Mouse (Mus musculus) heart, adult 2 months (tissue): Measurements from ENCODE around the gene Erap1. TPM values are rescaled to one million over a fixed set of nuclear protein-coding genes. Genes with fewer than 3 reads are reported as not detected.

Source experiments
- DNase-seq, 2 experiments: peaks; one replicate each; pipeline ENCODE4 v3.0.0; 2021
- H3K27ac ChIP-seq: fragments of 200-600 bp; 2 replicates; pipeline ENCODE4 v1.8.1; 2022
- H3K27me3 ChIP-seq: fragments of 200-500 bp; 2 replicates; pipeline ENCODE4 v1.6.1; 2012; ENCODE audit warnings: mild to moderate bottlenecking, low read length, inconsistent platforms, mixed read lengths; ENCODE audit not compliant: control insufficient read depth, insufficient read depth
- H3K36me3 ChIP-seq: fragments of 200-500 bp; 2 replicates; pipeline ENCODE4 v1.6.1; 2012; ENCODE audit warnings: low read length, inconsistent platforms; ENCODE audit not compliant: control insufficient read depth, insufficient read depth
- H3K4me1 ChIP-seq: fragments of 200-500 bp; 2 replicates; pipeline ENCODE4 v1.6.1; 2011; ENCODE audit warnings: low read length; ENCODE audit not compliant: control insufficient read depth, insufficient read depth
- H3K4me3 ChIP-seq: fragments of 200-600 bp; 2 replicates; pipeline ENCODE4 v1.8.1; 2022
- H3K79me2 ChIP-seq: fragments of 200-500 bp; replicated peaks from 2 replicates; pipeline ENCODE4 v1.6.1; 2012; ENCODE audit warnings: mild to moderate bottlenecking, inconsistent platforms, low read length, moderate library complexity, mixed read lengths; ENCODE audit not compliant: control insufficient read depth, insufficient read depth
- H3K9ac ChIP-seq: fragments of 200-500 bp; 2 replicates; pipeline ENCODE4 v1.6.1; 2012; ENCODE audit warnings: low read depth, mild to moderate bottlenecking, control low read depth, inconsistent platforms, low read length, mixed read lengths
- CTCF ChIP-seq: fragments of 200-600 bp; IDR thresholded peaks from 2 replicates; pipeline ENCODE4 v1.8.1; 2022; ENCODE audit warnings: antibody characterized with exemption, mild to moderate bottlenecking, moderate library complexity
- EP300 ChIP-seq: fragments of 200-500 bp; IDR thresholded peaks from 2 replicates; pipeline ENCODE4 v1.6.1; 2011; ENCODE audit warnings: low read depth, low read length, control low read depth; ENCODE audit not compliant: insufficient read depth
- POLR2A ChIP-seq: fragments of 200-500 bp; IDR thresholded peaks from 2 replicates; pipeline ENCODE4 v1.6.1; 2011; ENCODE audit warnings: mild to moderate bottlenecking, low read depth, low read length, control low read depth; ENCODE audit not compliant: insufficient read depth
- WGBS: fragments of 180-500 bp; shearing (Covaris S2); methylation state at CpG from one replicate; pipeline ENCODE4 v1.1.7; 2018; 5-methylcytosine and 5-hydroxymethylcytosine counted together
- intact Hi-C: fragments of 180-260 bp; cut with DNase I; formaldehyde crosslinking; loops from one replicate; pipeline ENCODE4 v1.15.1; 2025
- polyA plus RNA-seq: library from polyadenylated mRNA; depleted of rRNA; stranded (reverse); fragments of >200 nt; gene quantifications from 2 replicates; pipeline ENCODE4 v1.2.3, GENCODE M21; 2012; rRNA removed
- total RNA-seq, 2 experiments: library from RNA; stranded (reverse); gene quantifications; 2 replicates each; pipeline ENCODE4 v1.2.3; 2021

Erap1 gene
- total and polyA plus RNA-seq, 3 experiments: 10.6 to 51.1 (median 40.1) TPM

- Histone ChIP-seq H3K9ac (no peak overlapping the region), H3K36me3 (peaks cover 2% of the 10 kb centered on the region), H3K4me1 (no peaks in the 10 kb centered on the region), H3K27ac (no peak overlapping the region), H3K79me2 (no peaks in the 10 kb centered on the region), H3K4me3 (no peak overlapping the region), H3K27me3 (no peaks in the 10 kb centered on the region)
- DNase-seq: no peak
- intact Hi-C loops: no loop called here
- 84% methylated on average over 2 of the region's 2 CpGs for WGBS
- TF ChIP-seq EP300 (no peak), CTCF (no peak), POLR2A (no peak)
Observed at GRCm38 (mm10) chr13:74719002-74719401, 79.6 kb downstream of the Erap1 start.

DNA sequence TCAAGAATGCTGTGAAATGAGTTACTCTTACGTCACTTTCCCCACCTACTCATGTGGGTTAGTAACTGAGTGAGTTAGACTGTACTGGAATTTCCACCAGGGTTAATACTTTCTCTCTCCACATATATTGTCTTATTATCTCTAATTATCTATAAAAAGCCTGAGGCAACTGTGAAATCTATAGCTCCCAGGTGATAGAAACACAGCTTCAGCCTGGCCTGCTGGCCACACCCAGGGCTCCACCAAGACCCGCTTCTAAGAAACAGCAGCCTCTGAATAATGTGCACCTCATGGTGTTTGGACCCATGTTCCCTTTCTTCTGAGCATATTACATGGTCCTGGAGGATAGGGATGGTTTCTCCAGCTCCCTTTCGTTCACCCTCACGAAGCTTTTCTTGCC, 94.4 kb downstream of the Erap1 start:
- intact Hi-C loops: no loop called here
- DNase-seq: no peak

GRCm38 (mm10) chr13:74735834-74736233, 96.5 kb downstream of the Erap1 start:
- 58% methylated on average over 5 of the region's 5 CpGs for WGBS
- TF ChIP-seq CTCF (no peak), POLR2A (no peak), EP300 (no peak)
- H3K9ac ChIP-seq: no peak overlapping the region
- H3K27ac ChIP-seq: no peak overlapping the region
- no peaks in the 10 kb centered on the region for H3K79me2 ChIP-seq
- intact Hi-C loops: no loop called here
- H3K4me1 ChIP-seq: no peaks in the 10 kb centered on the region
- no peak for DNase-seq
- no peaks in the 10 kb centered on the region for H3K27me3 ChIP-seq
- H3K36me3 ChIP-seq: peaks cover 4% of the 10 kb centered on the region
- no peak overlapping the region for H3K4me3 ChIP-seq

More for the DNA sequence above, 94.4 kb downstream of the Erap1 start:
- 94% methylated on average over 4 of the region's 4 CpGs for WGBS
- peaks cover 2% of the 10 kb centered on the region; the same call in 1 of the 2 replicates for H3K36me3 ChIP-seq
- no peak overlapping the region for H3K9ac ChIP-seq
- no peaks in the 10 kb centered on the region for H3K4me1 ChIP-seq
- no peaks in the 10 kb centered on the region for H3K79me2 ChIP-seq
- TF ChIP-seq POLR2A: no peak
- TF ChIP-seq CTCF: no peak
- no peak for TF ChIP-seq EP300
- H3K27me3 ChIP-seq: no peaks in the 10 kb centered on the region
- no peak overlapping the region for H3K4me3 ChIP-seq
- no peak overlapping the region for H3K27ac ChIP-seq

DNA sequence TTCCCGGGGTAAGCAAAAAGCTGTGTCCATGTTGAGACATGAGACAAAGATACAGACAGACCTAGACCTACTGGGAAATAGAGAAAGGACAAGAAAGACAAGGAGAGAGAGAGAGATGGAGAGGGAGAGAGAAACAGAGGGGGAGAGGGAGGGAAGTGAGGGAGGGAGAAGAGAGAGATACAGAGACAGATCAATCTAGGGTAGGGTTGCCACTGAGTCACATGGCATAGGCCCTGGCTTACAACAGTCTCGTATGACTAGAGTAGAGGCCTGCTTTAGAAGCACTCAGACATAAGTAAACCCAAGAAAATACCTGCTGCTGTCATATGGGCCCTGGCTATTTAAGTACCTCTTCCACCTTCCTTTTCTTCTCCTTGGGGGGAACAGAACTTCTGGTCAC, 97.0 kb downstream of the Erap1 start:
- WGBS: 89% methylated on average over 2 of the region's 2 CpGs
- H3K79me2 ChIP-seq: no peaks in the 10 kb centered on the region
- H3K27ac ChIP-seq: no peak overlapping the region
- H3K27me3 ChIP-seq: no peaks in the 10 kb centered on the region
- H3K4me3 ChIP-seq: no peak overlapping the region
- intact Hi-C loops: no loop called here
- TF ChIP-seq POLR2A (no peak), EP300 (no peak), CTCF (no peak)
- no peaks in the 10 kb centered on the region for H3K4me1 ChIP-seq
- H3K9ac ChIP-seq: no peak overlapping the region
- H3K36me3 ChIP-seq: peaks cover 4% of the 10 kb centered on the region
- no peak for DNase-seq

Other genes starting within 250 kb of the Erap1 start
- gene Zfp72, start 248.7 kb upstream of the Erap1 start, total RNA-seq: 1 to 10 TPM; 2.5 to 2.9 TPM
- gene Zfp72, start 248.7 kb upstream of the Erap1 start, polyA plus RNA-seq: 0.39 and 1.4 TPM in 2 replicates
- gene Ftl1-ps1, start 239.9 kb upstream of the Erap1 start, total RNA-seq: 100 to 1,000 TPM; 277 to 342 TPM
- gene Ftl1-ps1, start 239.9 kb upstream of the Erap1 start, polyA plus RNA-seq: 12.6 and 14.6 TPM in 2 replicates
- gene Zfp825, start 145.6 kb upstream of the Erap1 start, total RNA-seq: 1 to 10 TPM; 5.2 to 5.6 TPM
- gene Zfp825, start 145.6 kb upstream of the Erap1 start, polyA plus RNA-seq: 2.1 and 4.3 TPM in 2 replicates
- gene Cast, start 169.2 kb downstream of the Erap1 start, total RNA-seq: 100 to 1,000 TPM; 102 to 115 TPM
- 18.9 and 32.2 TPM in 2 replicates for gene Cast, start 169.2 kb downstream of the Erap1 start, polyA plus RNA-seq